Mouse (Mus musculus) C2C12 (cell line): ENCODE data around the gene Syp. TPM values are rescaled to one million over a fixed set of nuclear protein-coding genes. Genes with fewer than 3 reads are reported as not detected.

Experiments used
- H3K27me3 ChIP-seq: one replicate; pipeline ENCODE4 v1.6.1; 2011; ENCODE audit not compliant: control insufficient read depth, insufficient read depth, insufficient read length
- H3K36me3 ChIP-seq: one replicate; pipeline ENCODE4 v1.6.1; 2011; ENCODE audit not compliant: control insufficient read depth, insufficient read depth
- H3K4me3 ChIP-seq: one replicate; pipeline ENCODE4 v1.5.1; 2011; ENCODE audit warnings: mild to moderate bottlenecking, control low read depth; ENCODE audit not compliant: poor library complexity, insufficient read depth, severe bottlenecking
- H3K79me2 ChIP-seq: one replicate; pipeline ENCODE4 v1.6.1; 2011; ENCODE audit not compliant: control insufficient read depth, insufficient read depth
- H3K79me3 ChIP-seq: one replicate; pipeline ENCODE4 v1.6.1; 2011; ENCODE audit warnings: low read depth, control low read depth
- H3ac ChIP-seq: one replicate; pipeline ENCODE3; 2011; ENCODE audit warnings: low read depth; ENCODE audit not compliant: control insufficient read depth, insufficient read length
- CEBPB ChIP-seq: IDR thresholded peaks from one replicate; pipeline ENCODE4 v1.6.1; 2011; ENCODE audit warnings: low read depth, mild to moderate bottlenecking, control low read depth, moderate library complexity
- CTCF ChIP-seq: IDR thresholded peaks from one replicate; pipeline ENCODE4 v1.5.1; 2011; ENCODE audit not compliant: control insufficient read depth, insufficient read depth, insufficient read length
- FOSL1 ChIP-seq: IDR thresholded peaks from one replicate; pipeline ENCODE4 v1.8.0; 2011; ENCODE audit warnings: mild to moderate bottlenecking, low read length; ENCODE audit not compliant: poor library complexity, insufficient read depth, severe bottlenecking
- MAX ChIP-seq: IDR thresholded peaks from one replicate; pipeline ENCODE4 v1.6.1; 2011; ENCODE audit warnings: mild to moderate bottlenecking, control low read depth
- MYOD1 ChIP-seq: IDR thresholded peaks from one replicate; pipeline ENCODE4 v1.6.1; 2011; ENCODE audit warnings: low read depth; ENCODE audit not compliant: control insufficient read depth, insufficient read length
- MYOG ChIP-seq: IDR thresholded peaks from one replicate; pipeline ENCODE4 v1.6.1; 2011; ENCODE audit not compliant: control insufficient read depth, insufficient read length; ENCODE audit errors: extremely low read depth
- USF1 ChIP-seq: IDR thresholded peaks from one replicate; pipeline ENCODE4 v1.6.1; 2011; ENCODE audit warnings: low read depth, mild to moderate bottlenecking, control low read depth, moderate library complexity
- polyA plus RNA-seq: library from polyadenylated mRNA; unstranded; fragments of >200 nt; fragmentation: generic; extraction: Trizol; gene quantifications from one replicate; pipeline ENCODE4 v1.2.1, GENCODE M21; 2012; ENCODE audit warnings: missing spikeins

Gene Syp
- polyA plus RNA-seq, 1 experiment = 0.75 TPM

DNA sequence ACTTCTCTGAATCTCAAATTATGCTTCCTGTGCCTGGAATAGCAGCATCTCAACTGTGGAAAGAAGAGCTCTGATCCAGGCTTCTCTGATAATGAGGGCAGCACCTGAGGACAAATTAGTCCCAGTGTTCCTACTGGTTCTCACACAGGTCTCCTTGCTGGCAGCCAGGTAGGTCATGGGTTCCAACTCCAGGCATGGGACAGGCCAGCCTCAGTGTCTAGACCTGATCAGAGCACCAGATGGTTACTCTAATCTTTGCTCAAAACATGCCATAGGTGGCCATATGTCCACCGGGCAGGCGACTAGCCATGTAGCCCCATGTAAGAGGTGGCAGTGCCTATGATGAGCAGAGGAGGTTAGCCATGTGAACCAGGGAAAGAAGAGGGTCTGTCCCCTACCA lies 50.0 kb downstream of the Syp start:
- TF ChIP-seq FOSL1 (no peak), CTCF (no peak), MYOD1 (no peak), MYOG (no peak), MAX (no peak), USF1 (no peak), CEBPB (no peak)

DNA sequence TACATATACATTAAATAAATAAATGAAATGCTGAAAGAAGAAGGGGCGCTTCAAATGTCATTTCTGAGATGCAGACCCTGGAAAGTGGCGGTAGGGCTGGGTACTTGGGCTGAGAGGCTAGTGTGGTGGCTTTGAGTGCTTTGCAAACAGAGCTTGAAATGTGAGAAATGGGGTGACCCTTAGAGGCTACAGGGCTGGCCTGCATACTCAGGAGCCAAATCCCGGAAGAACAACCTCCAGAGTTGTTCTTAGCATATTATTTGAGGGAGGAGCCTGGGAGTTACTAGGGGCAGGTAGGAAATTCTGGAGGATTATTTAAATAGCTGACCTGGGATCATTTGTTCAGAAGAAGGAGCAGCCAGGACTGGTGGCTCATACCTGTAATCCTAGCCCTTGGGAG lies 52.2 kb downstream of the Syp start:
- Histone ChIP-seq H3ac (no peak overlapping the region), H3K4me3 (no peak overlapping the region), H3K27me3 (peaks cover 4% of the 10 kb centered on the region), H3K79me2 (no peaks in the 10 kb centered on the region), H3K79me3 (no peaks in the 10 kb centered on the region), H3K36me3 (no peaks in the 10 kb centered on the region)
- TF ChIP-seq MYOG (no peak), CEBPB (no peak), MAX (no peak), USF1 (no peak), CTCF (no peak)

More for the DNA sequence above, 50.0 kb downstream of the Syp start:
- Histone ChIP-seq H3K79me2 (no peaks in the 10 kb centered on the region), H3K4me3 (no peak overlapping the region), H3K27me3 (peaks cover 4% of the 10 kb centered on the region), H3ac (no peak overlapping the region), H3K79me3 (no peaks in the 10 kb centered on the region), H3K36me3 (no peaks in the 10 kb centered on the region)

DNA sequence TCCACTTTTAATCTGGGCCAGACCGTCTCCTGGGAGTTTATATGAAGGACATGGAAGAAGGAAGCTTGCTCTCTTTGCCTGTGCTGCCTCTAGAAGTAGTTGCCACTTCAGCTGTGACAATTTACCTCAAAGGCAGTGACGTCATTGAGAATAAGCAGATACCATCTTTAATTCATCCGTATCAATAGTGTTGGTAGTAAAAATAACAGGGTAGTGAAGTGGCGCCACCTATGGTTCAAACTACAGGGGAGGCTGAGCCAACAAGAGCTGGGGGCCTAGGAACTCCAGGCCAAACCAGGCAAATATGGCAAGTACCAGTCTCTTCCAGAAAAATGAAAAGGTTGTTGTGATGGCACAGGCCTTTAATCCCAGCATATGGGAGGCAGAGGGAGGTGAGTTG lies 54.6 kb downstream of the Syp start:
- Histone ChIP-seq H3K79me3 (peaks cover 8% of the 10 kb centered on the region), H3K79me2 (peaks cover 9% of the 10 kb centered on the region), H3K36me3 (no peaks in the 10 kb centered on the region), H3K4me3 (no peak overlapping the region), H3ac (no peak overlapping the region), H3K27me3 (no peaks in the 10 kb centered on the region)
- TF ChIP-seq CEBPB (no peak), MYOD1 (no peak)

DNA sequence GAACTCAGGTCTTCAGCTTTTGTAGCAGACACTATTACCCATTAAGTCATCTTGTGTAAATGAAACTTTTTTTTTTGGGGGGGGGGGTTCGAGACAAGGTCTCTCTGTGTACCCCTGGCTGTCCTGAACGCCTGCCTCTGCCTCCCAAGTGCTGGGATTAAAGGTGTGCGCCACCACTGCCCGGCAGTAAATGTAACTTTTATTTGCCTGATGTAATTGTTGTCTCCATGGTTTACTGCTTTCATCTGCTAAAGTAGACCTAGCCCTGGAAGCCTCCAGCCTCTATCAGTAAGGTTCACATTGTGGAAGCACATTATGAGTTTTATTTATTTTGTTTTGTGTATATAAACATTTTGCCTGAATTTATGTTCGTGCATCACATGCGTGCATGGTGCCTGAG lies 58.2 kb downstream of the Syp start:
- Histone ChIP-seq H3K79me2 (peaks cover 33% of the 10 kb centered on the region), H3K4me3 (no peak overlapping the region), H3ac (no peak overlapping the region), H3K36me3 (peaks cover 4% of the 10 kb centered on the region), H3K27me3 (no peaks in the 10 kb centered on the region), H3K79me3 (peaks cover 18% of the 10 kb centered on the region)
- no peak for TF ChIP-seq USF1
- no peak for TF ChIP-seq MYOD1
- TF ChIP-seq FOSL1 = no peak
- TF ChIP-seq MAX = no peak
- TF ChIP-seq CTCF = no peak
- TF ChIP-seq MYOG = no peak

DNA sequence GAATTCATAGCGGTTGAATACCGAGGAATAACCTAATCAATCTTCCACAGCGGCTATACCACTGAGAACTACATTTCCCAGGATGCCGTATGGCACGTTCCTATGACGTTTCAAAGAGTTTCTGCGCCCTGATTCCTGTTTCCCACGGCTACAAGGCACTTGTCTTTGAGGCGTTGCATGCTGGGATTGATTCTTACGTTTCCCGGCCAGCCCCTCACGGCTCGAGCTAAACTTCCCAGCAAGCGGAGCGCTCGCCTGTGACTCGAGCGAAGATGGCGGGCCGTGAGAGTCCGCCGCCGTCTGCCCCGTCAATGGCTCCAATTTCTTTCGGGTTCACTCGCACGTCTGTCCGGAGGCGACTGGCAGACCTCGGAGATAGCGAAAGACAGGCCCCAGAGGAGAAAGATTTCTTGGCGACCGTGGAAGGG lies 58.7 kb downstream of the Syp start, which contains the start of gene Gpkow:
Gpkow (plus strand) TSS at position 178 of the 428 bp plus-strand sequence.
- Histone ChIP-seq H3K36me3 (peaks cover 6% of the 10 kb centered on the region), H3K4me3 (peak within 1 kb of the TSS; percentile 52), H3K79me2 (peaks cover 33% of the 10 kb centered on the region), H3K27me3 (no peaks in the 10 kb centered on the region), H3K79me3 (peaks cover 18% of the 10 kb centered on the region), H3ac (peak within 1 kb of the TSS; percentile 57)
- no peak for TF ChIP-seq FOSL1
- TF ChIP-seq CTCF = no peak
- TF ChIP-seq CEBPB = no peak
- no peak for TF ChIP-seq MYOD1
- no peak for TF ChIP-seq USF1
- TF ChIP-seq MAX = no peak
- TF ChIP-seq MYOG = no peak

Other genes starting within 250 kb of the Syp start
- gene Foxp3, start 64.8 kb upstream of the Syp start, polyA plus RNA-seq = 0.11 TPM
- gene Ppp1r3f, start 64.2 kb upstream of the Syp start, polyA plus RNA-seq = 3.3 TPM
- gene Ccdc22, start 33.0 kb upstream of the Syp start, polyA plus RNA-seq = 38.0 TPM
- gene Cacna1f, start 31.4 kb upstream of the Syp start, polyA plus RNA-seq = not detected
- 3.0 TPM for gene Prickle3, start 18.8 kb downstream of the Syp start, polyA plus RNA-seq
- 549 TPM for gene Plp2, start 32.9 kb downstream of the Syp start, polyA plus RNA-seq
- 0.08 TPM for gene Magix, start 42.8 kb downstream of the Syp start, polyA plus RNA-seq
- 15.7 TPM for gene Gpkow, start 58.7 kb downstream of the Syp start, polyA plus RNA-seq
- 18.4 TPM for gene Wdr45, start 75.9 kb downstream of the Syp start, polyA plus RNA-seq
- 0.22 TPM for gene Gm45208, start 83.8 kb downstream of the Syp start, polyA plus RNA-seq
- 93.9 TPM for gene Praf2, start 90.0 kb downstream of the Syp start, polyA plus RNA-seq
- 9.4 TPM for gene Ccdc120, start 112.4 kb downstream of the Syp start, polyA plus RNA-seq
- 46.7 TPM for gene Tfe3, start 124.1 kb downstream of the Syp start, polyA plus RNA-seq
- 17.9 TPM for gene Gripap1, start 151.3 kb downstream of the Syp start, polyA plus RNA-seq
- gene Kcnd1, start 183.8 kb downstream of the Syp start, polyA plus RNA-seq = 0.11 TPM
- gene Otud5, start 202.9 kb downstream of the Syp start, polyA plus RNA-seq = 32.0 TPM
- 2.4 TPM for gene Pim2, start 239.8 kb downstream of the Syp start, polyA plus RNA-seq
- gene Slc35a2, start 245.6 kb downstream of the Syp start, polyA plus RNA-seq = 20.6 TPM